Mouse (Mus musculus): ENCODE results near the gene Hddc3. TPM values are rescaled to one million over a fixed set of nuclear protein-coding genes. Genes with fewer than 3 reads are reported as not detected.

Hddc3 gene
- 16.1 and 17.4 TPM in 2 replicates for polyA plus RNA-seq (2015; fragmentation: Nextera tagmentation; extraction: Ambion mirVana)

GRCm38 (mm10) chr7:80342858-80343257 lies at the start of gene Hddc3:
Hddc3 (plus strand) TSS chr7:80343104.
- Histone ChIP-seq H3K27ac (peak within 1 kb of the TSS; percentile 75), H3K4me2 (peak within 1 kb of the TSS; percentile 83), H3K9ac (peak within 1 kb of the TSS; percentile 72), H3K27me3 (no peaks in the 10 kb centered on the region), H3K4me1 (replicated peaks) (peaks cover 41% of the 10 kb centered on the region), H3K4me3 (peak within 1 kb of the TSS; percentile 58), H3K36me3 (no peaks in the 10 kb centered on the region), H3K9me3 (replicated peaks) (no peaks in the 10 kb centered on the region)
- ATAC-seq (replicated peaks; ENCODE audit: insufficient number of reproducible peaks, insufficient read depth, low FRiP score, low read depth): no peak; the same call in 1 of the 2 replicates
- WGBS: under 1% methylated on average over 25 of the region's 25 CpGs

- peak within 1 kb of the TSS; percentile 85 for H3K27ac ChIP-seq
- under 1% methylated on average over 52 of the region's 52 CpGs for WGBS
- peak within 1 kb of the TSS; percentile 90 for H3K4me3 ChIP-seq
- peaks cover 12% of the 10 kb centered on the region; the same call in 1 of the 2 replicates for H3K36me3 ChIP-seq
- H3K27me3 ChIP-seq: no peaks in the 10 kb centered on the region
- H3K9ac ChIP-seq: peak within 1 kb of the TSS; percentile 75
- H3K9me3 ChIP-seq (replicated peaks): no peaks in the 10 kb centered on the region
- peaks cover 21% of the 10 kb centered on the region for H3K4me1 ChIP-seq (replicated peaks)
- peak within 1 kb of the TSS; percentile 73 for H3K4me2 ChIP-seq
- peak; percentile 99 for ATAC-seq (replicated peaks; ENCODE audit: insufficient number of reproducible peaks, insufficient read depth, low FRiP score, low read depth)
These were observed 48.7 kb upstream of the Hddc3 start, which contains the start of gene Prc1 for GRCm38 (mm10) chr7:80294062-80294763. Prc1 (plus strand) TSS chr7:80294450.

GRCm38 (mm10) chr7:80294764-80295648 lies 47.9 kb upstream of the Hddc3 start:
- peak overlapping the region; percentile 77 for H3K27ac ChIP-seq
- no peaks in the 10 kb centered on the region for H3K27me3 ChIP-seq
- peak overlapping the region; percentile 75 for H3K9ac ChIP-seq
- peaks cover 25% of the 10 kb centered on the region for H3K4me1 ChIP-seq (replicated peaks)
- 9% methylated on average over 37 of the region's 37 CpGs for WGBS
- no peaks in the 10 kb centered on the region for H3K9me3 ChIP-seq (replicated peaks)
- ATAC-seq (replicated peaks; ENCODE audit: insufficient number of reproducible peaks, insufficient read depth, low FRiP score, low read depth): peak; percentile 33
- peak overlapping the region; percentile 90 for H3K4me3 ChIP-seq
- peak overlapping the region; percentile 73 for H3K4me2 ChIP-seq
- H3K36me3 ChIP-seq: peaks cover 11% of the 10 kb centered on the region; the same call in 1 of the 2 replicates

- ATAC-seq (replicated peaks; ENCODE audit: insufficient number of reproducible peaks, insufficient read depth, low FRiP score, low read depth): no peak
- Histone ChIP-seq H3K9ac (no peak overlapping the region), H3K27me3 (no peaks in the 10 kb centered on the region), H3K4me1 (replicated peaks) (peaks cover 25% of the 10 kb centered on the region), H3K4me2 (peak overlapping the region; percentile 73), H3K27ac (no peak overlapping the region), H3K9me3 (replicated peaks) (no peaks in the 10 kb centered on the region), H3K4me3 (peak overlapping the region; percentile 90), H3K36me3 (peaks cover 17% of the 10 kb centered on the region)
- WGBS: 92% methylated on average over 6 of the region's 6 CpGs
These were observed 46.4 kb upstream of the Hddc3 start for GRCm38 (mm10) chr7:80296462-80296861.

- H3K9ac ChIP-seq: no peak overlapping the region
- H3K4me1 ChIP-seq (replicated peaks): peaks cover 25% of the 10 kb centered on the region
- no peaks in the 10 kb centered on the region for H3K27me3 ChIP-seq
- H3K9me3 ChIP-seq (replicated peaks): no peaks in the 10 kb centered on the region
- peak overlapping the region; percentile 73; the same call in 1 of the 2 replicates for H3K4me2 ChIP-seq
- no peak overlapping the region for H3K27ac ChIP-seq
- H3K4me3 ChIP-seq: no peak overlapping the region
- WGBS: 68% methylated on average over 3 of the region's 3 CpGs
- H3K36me3 ChIP-seq: peaks cover 23% of the 10 kb centered on the region
- no peak for ATAC-seq (replicated peaks; ENCODE audit: insufficient number of reproducible peaks, insufficient read depth, low FRiP score, low read depth)
These were observed 45.9 kb upstream of the Hddc3 start for GRCm38 (mm10) chr7:80297041-80297440.

GRCm38 (mm10) chr7:80298754-80299153 lies 44.1 kb upstream of the Hddc3 start:
- Histone ChIP-seq H3K4me1 (replicated peaks) (peaks cover 24% of the 10 kb centered on the region), H3K27ac (no peak overlapping the region), H3K4me2 (no peak overlapping the region), H3K9me3 (replicated peaks) (no peaks in the 10 kb centered on the region), H3K27me3 (no peaks in the 10 kb centered on the region), H3K4me3 (no peak overlapping the region), H3K9ac (no peak overlapping the region), H3K36me3 (peaks cover 38% of the 10 kb centered on the region)
- ATAC-seq (replicated peaks; ENCODE audit: insufficient number of reproducible peaks, insufficient read depth, low FRiP score, low read depth): no peak
- WGBS: 98% methylated on average over 4 of the region's 4 CpGs

GRCm38 (mm10) chr7:80299568-80299967 lies 43.3 kb upstream of the Hddc3 start:
- Histone ChIP-seq H3K27ac (no peak overlapping the region), H3K36me3 (peaks cover 46% of the 10 kb centered on the region), H3K27me3 (no peaks in the 10 kb centered on the region), H3K4me3 (no peak overlapping the region), H3K9me3 (replicated peaks) (no peaks in the 10 kb centered on the region), H3K4me2 (no peak overlapping the region), H3K4me1 (replicated peaks) (peaks cover 22% of the 10 kb centered on the region), H3K9ac (no peak overlapping the region)
- ATAC-seq (replicated peaks; ENCODE audit: insufficient number of reproducible peaks, insufficient read depth, low FRiP score, low read depth): no peak
- 85% methylated on average over 3 of the region's 3 CpGs for WGBS

- peaks cover 15% of the 10 kb centered on the region for H3K4me1 ChIP-seq (replicated peaks)
- H3K4me3 ChIP-seq: no peak overlapping the region
- no peak overlapping the region for H3K4me2 ChIP-seq
- no peak overlapping the region for H3K9ac ChIP-seq
- 93% methylated on average over 2 of the region's 2 CpGs for WGBS
- H3K27ac ChIP-seq: no peak overlapping the region
- peaks cover 64% of the 10 kb centered on the region for H3K36me3 ChIP-seq
- no peaks in the 10 kb centered on the region for H3K27me3 ChIP-seq
- no peaks in the 10 kb centered on the region for H3K9me3 ChIP-seq (replicated peaks)
- ATAC-seq (replicated peaks; ENCODE audit: insufficient number of reproducible peaks, insufficient read depth, low FRiP score, low read depth): no peak
These were observed 41.4 kb upstream of the Hddc3 start for GRCm38 (mm10) chr7:80301522-80301921.

GRCm38 (mm10) chr7:80307766-80308165 lies 35.1 kb upstream of the Hddc3 start:
- H3K36me3 ChIP-seq: peaks cover 94% of the 10 kb centered on the region
- H3K9me3 ChIP-seq (replicated peaks): no peaks in the 10 kb centered on the region
- no peak overlapping the region for H3K9ac ChIP-seq
- H3K27me3 ChIP-seq: no peaks in the 10 kb centered on the region
- H3K4me3 ChIP-seq: no peak overlapping the region
- no peak for ATAC-seq (replicated peaks; ENCODE audit: insufficient number of reproducible peaks, insufficient read depth, low FRiP score, low read depth)
- WGBS: 86% methylated on average over 3 of the region's 3 CpGs
- no peaks in the 10 kb centered on the region for H3K4me1 ChIP-seq (replicated peaks)
- no peak overlapping the region for H3K27ac ChIP-seq
- no peak overlapping the region for H3K4me2 ChIP-seq

GRCm38 (mm10) chr7:80310771-80311170 lies 32.1 kb upstream of the Hddc3 start:
- H3K4me1 ChIP-seq (replicated peaks): no peaks in the 10 kb centered on the region
- H3K9me3 ChIP-seq (replicated peaks): no peaks in the 10 kb centered on the region
- no peak overlapping the region for H3K4me3 ChIP-seq
- H3K9ac ChIP-seq: no peak overlapping the region
- no peak for ATAC-seq (replicated peaks; ENCODE audit: insufficient number of reproducible peaks, insufficient read depth, low FRiP score, low read depth)
- peaks cover 96% of the 10 kb centered on the region for H3K36me3 ChIP-seq
- 77% methylated on average over 7 of the region's 7 CpGs for WGBS
- H3K27me3 ChIP-seq: no peaks in the 10 kb centered on the region
- H3K4me2 ChIP-seq: no peak overlapping the region
- H3K27ac ChIP-seq: no peak overlapping the region

GRCm38 (mm10) chr7:80315733-80316132 lies 27.2 kb upstream of the Hddc3 start:
- WGBS: 77% methylated on average over 2 of the region's 2 CpGs
- ATAC-seq (replicated peaks; ENCODE audit: insufficient number of reproducible peaks, insufficient read depth, low FRiP score, low read depth): no peak

More at GRCm38 (mm10) chr7:80315733-80316132, 27.2 kb upstream of the Hddc3 start:
- Histone ChIP-seq H3K4me2 (no peak overlapping the region), H3K27me3 (no peaks in the 10 kb centered on the region), H3K9me3 (replicated peaks) (no peaks in the 10 kb centered on the region), H3K27ac (no peak overlapping the region), H3K4me3 (no peak overlapping the region), H3K9ac (no peak overlapping the region), H3K4me1 (replicated peaks) (peaks cover 17% of the 10 kb centered on the region), H3K36me3 (peaks cover 76% of the 10 kb centered on the region)

Measured in heart, embryonic 15.5 days (tissue).